Mouse (Mus musculus): Measurements from ENCODE around the gene Prkar1b.

GRCm38 (mm10) chr5:139004588-139004987, 145.2 kb downstream of the Prkar1b start:
- no peak for TF ChIP-seq EP300 (IDR thresholded peaks at IDR 0.05; ENCODE audit: low read depth)
- TF ChIP-seq CTCF (IDR thresholded peaks at IDR 0.05; ENCODE audit: low read depth): no peak
